Mouse (Mus musculus): ENCODE measurements at regions not wholly inside any gene's neighbourhood (a gene's known extent, or its start where the extent isn't known, plus 50 kb on each side); places are given as distances from the start of the nearest gene placed in this dataset.

DNA sequence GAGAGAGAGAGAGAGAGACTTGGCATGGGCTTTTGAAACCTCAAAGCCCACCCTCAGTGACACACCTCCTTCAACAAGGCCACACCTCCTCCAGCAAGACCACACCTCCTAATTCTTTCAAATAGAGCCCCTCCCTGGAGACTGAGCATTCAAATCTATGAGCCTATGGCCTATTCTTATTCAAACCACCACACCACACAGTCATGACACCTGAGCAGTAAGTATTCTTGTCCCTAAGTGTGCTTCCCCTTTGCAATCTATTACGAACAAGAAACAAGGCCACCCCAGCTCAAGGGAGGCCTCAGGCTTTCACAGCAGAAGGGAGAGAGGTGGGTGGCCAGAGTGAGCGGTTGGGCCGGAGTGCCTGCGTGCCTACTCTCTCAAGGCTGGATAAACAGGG is 284.9 kb upstream of the Kcnab2 start:
- TF ChIP-seq CTCF (IDR thresholded peaks at IDR 0.05; ENCODE audit: control insufficient read depth, insufficient read depth, low read length) (no peak), POLR2A (IDR thresholded peaks at IDR 0.05; ENCODE audit: borderline replicate concordance, control insufficient read depth, low read depth, low read length) (no peak)
